Mouse (Mus musculus): Measurements from ENCODE around the gene Apol9a. TPM values are rescaled to one million over a fixed set of nuclear protein-coding genes. Genes with fewer than 3 reads are reported as not detected.
A peak's percentile ranks its signal among the peaks of the same experiment; 100 is the strongest.

Gene Apol9a
- polyA plus RNA-seq, 1 experiment from 2014 or later: not detected

DNA sequence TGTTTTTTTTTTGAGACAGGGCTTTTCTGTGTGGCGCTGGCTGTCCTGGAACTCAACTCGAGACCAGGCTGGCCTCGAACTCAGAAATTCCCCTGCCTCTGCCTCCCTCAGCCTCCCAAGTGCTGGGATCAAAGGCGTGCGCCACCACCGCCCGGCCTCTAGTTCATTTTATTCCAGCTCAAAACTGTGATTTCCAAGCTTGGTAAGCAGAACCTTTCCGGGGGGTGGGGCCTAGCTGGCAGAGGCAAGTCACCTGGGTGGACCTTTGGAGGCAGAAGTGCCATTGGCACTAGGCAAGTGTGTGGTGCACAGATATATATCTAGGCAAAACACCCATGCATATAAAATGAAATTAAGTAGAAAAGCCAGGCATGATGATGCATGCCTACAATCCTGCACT is 43.4 kb downstream of the Apol9a start:
- H3K27ac ChIP-seq (ENCODE audit: low read depth, low read length): no peak overlapping the region; the same call in 1 of the 2 replicates
- H3K9me3 ChIP-seq (ENCODE audit: control insufficient read depth, low read length): no peaks in the 10 kb centered on the region
- no peak overlapping the region for H3K4me2 ChIP-seq
- WGBS: 40% methylated on average over 8 of the region's 8 CpGs
- no peak overlapping the region for H3K4me3 ChIP-seq (ENCODE audit: low read depth, low read length)
- ATAC-seq (ENCODE audit: low FRiP score): no peak
- DNase-seq (ENCODE audit: low spot score, missing footprints): peak; percentile 87
- no peak overlapping the region for H3K9ac ChIP-seq (ENCODE audit: low read length)
- no peaks in the 10 kb centered on the region for H3K36me3 ChIP-seq (ENCODE audit: control insufficient read depth, insufficient read depth, low read length)
- H3K27me3 ChIP-seq (ENCODE audit: control insufficient read depth, insufficient read depth, low read length): no peaks in the 10 kb centered on the region
- peaks cover 19% of the 10 kb centered on the region for H3K4me1 ChIP-seq (ENCODE audit: control insufficient read depth, insufficient read depth, low read length)

DNA sequence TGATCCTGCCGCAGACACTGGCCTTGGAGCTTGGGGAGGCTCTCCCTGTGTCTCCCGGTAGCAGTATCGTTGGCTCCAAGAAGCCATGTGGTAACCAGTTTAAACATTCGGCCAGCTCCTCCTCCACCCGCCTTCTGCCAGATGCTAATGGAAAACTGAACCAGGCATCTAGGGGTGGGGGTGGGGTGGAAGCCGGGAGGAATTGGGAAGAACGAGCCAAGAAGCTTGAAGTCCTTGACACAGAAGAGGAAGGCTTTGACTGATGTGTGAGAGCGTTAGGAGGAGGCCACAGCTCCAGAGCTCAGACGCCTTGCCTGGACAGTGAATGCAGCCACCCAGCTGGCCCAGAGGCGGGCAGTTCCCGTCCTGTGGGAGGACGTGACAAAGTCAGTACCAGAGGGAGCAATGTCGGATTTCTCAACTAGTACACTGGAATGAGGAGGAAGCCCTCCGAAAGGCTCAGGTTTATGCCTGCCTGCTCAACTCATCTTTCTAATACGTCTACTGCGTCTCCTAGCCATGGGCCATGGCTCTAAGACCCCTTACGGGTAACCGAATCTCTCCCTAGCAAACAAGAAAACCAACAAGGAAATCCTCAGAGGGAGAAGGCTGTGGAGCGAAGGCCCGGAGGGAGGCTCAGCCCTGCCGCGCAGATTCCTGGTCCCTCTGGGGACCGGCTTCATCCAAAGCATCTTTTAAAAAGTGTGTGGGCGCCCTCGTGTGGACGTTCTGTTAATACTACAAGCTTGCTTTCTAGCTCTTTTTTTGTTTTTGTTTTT is 44.0 kb downstream of the Apol9a start:
- Histone ChIP-seq H3K4me3 (ENCODE audit: low read depth, low read length) (peak overlapping the region; percentile 27), H3K4me1 (ENCODE audit: control insufficient read depth, insufficient read depth, low read length) (peaks cover 19% of the 10 kb centered on the region), H3K4me2 (peak overlapping the region; percentile 50), H3K36me3 (ENCODE audit: control insufficient read depth, insufficient read depth, low read length) (no peaks in the 10 kb centered on the region), H3K27ac (ENCODE audit: low read depth, low read length) (peak overlapping the region; percentile 62), H3K9ac (ENCODE audit: low read length) (peak overlapping the region; percentile 60), H3K27me3 (ENCODE audit: control insufficient read depth, insufficient read depth, low read length) (no peaks in the 10 kb centered on the region), H3K9me3 (ENCODE audit: control insufficient read depth, low read length) (no peaks in the 10 kb centered on the region)
- under 1% methylated on average over 26 of the region's 26 CpGs for WGBS
- peak; percentile 98 for DNase-seq (ENCODE audit: low spot score, missing footprints)
- ATAC-seq (ENCODE audit: low FRiP score): peak; percentile 51

- WGBS: 62% methylated on average over 9 of the region's 9 CpGs
- H3K36me3 ChIP-seq (ENCODE audit: control insufficient read depth, insufficient read depth, low read length): no peaks in the 10 kb centered on the region
- no peaks in the 10 kb centered on the region for H3K27me3 ChIP-seq (ENCODE audit: control insufficient read depth, insufficient read depth, low read length)
- H3K4me1 ChIP-seq (ENCODE audit: control insufficient read depth, insufficient read depth, low read length): peaks cover 21% of the 10 kb centered on the region
- H3K4me3 ChIP-seq (ENCODE audit: low read depth, low read length): no peak overlapping the region
- no peak overlapping the region; the same call in 1 of the 2 replicates for H3K9ac ChIP-seq (ENCODE audit: low read length)
- no peak for ATAC-seq (ENCODE audit: low FRiP score)
- DNase-seq (ENCODE audit: low spot score, missing footprints): peak; percentile 81
- H3K4me2 ChIP-seq: no peak overlapping the region; the same call in 1 of the 2 replicates
- no peak overlapping the region for H3K27ac ChIP-seq (ENCODE audit: low read depth, low read length)
- no peaks in the 10 kb centered on the region for H3K9me3 ChIP-seq (ENCODE audit: control insufficient read depth, low read length)
These were observed 45.0 kb downstream of the Apol9a start for GRCm38 (mm10) chr15:77365700-77366570.

DNA sequence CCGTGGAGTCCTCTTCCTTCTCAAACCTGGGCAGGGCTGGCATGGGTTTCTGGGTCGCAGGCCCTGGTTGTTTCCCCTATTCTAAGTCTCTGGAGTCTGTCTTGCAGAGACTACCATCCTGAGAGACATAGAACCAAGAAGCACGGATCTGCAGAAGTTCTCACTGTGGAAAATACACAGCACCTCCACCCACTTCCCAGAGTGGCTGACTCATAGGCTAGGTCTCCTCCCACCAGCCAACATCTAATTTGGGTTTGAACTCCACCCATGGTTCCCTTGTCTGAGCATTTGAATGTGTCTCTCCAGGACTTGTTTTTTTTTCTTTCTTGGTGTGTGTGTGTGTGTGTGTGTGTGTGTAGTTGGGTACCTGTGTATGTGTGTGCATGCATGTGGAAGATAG is 46.9 kb downstream of the Apol9a start:
- ATAC-seq (ENCODE audit: low FRiP score): no peak

GRCm38 (mm10) chr15:77363578-77363977 is 47.4 kb downstream of the Apol9a start:
- peak overlapping the region; percentile 76 for H3K27ac ChIP-seq (ENCODE audit: low read depth, low read length)
- peaks cover 27% of the 10 kb centered on the region for H3K4me1 ChIP-seq (ENCODE audit: control insufficient read depth, insufficient read depth, low read length)
- WGBS: 35% methylated on average over 6 of the region's 6 CpGs
- no peak overlapping the region; the same call in 1 of the 2 replicates for H3K4me2 ChIP-seq
- peak; percentile 83 for DNase-seq (ENCODE audit: low spot score, missing footprints)
- H3K9me3 ChIP-seq (ENCODE audit: control insufficient read depth, low read length): no peaks in the 10 kb centered on the region
- H3K36me3 ChIP-seq (ENCODE audit: control insufficient read depth, insufficient read depth, low read length): no peaks in the 10 kb centered on the region
- no peaks in the 10 kb centered on the region for H3K27me3 ChIP-seq (ENCODE audit: control insufficient read depth, insufficient read depth, low read length)
- H3K4me3 ChIP-seq (ENCODE audit: low read depth, low read length): no peak overlapping the region
- peak; percentile 43; the same call in 1 of the 2 replicates for ATAC-seq (ENCODE audit: low FRiP score)
- H3K9ac ChIP-seq (ENCODE audit: low read length): peak overlapping the region; percentile 28; the same call in 1 of the 2 replicates

More for the DNA sequence above, 46.9 kb downstream of the Apol9a start:
- 77% methylated on average over 3 of the region's 3 CpGs for WGBS
- no peak overlapping the region for H3K4me2 ChIP-seq
- H3K9ac ChIP-seq (ENCODE audit: low read length): peak overlapping the region; percentile 28; the same call in 1 of the 2 replicates
- no peaks in the 10 kb centered on the region for H3K27me3 ChIP-seq (ENCODE audit: control insufficient read depth, insufficient read depth, low read length)
- no peak overlapping the region for H3K4me3 ChIP-seq (ENCODE audit: low read depth, low read length)
- peaks cover 24% of the 10 kb centered on the region for H3K4me1 ChIP-seq (ENCODE audit: control insufficient read depth, insufficient read depth, low read length)
- H3K36me3 ChIP-seq (ENCODE audit: control insufficient read depth, insufficient read depth, low read length): no peaks in the 10 kb centered on the region
- H3K27ac ChIP-seq (ENCODE audit: low read depth, low read length): peak overlapping the region; percentile 76
- peak; percentile 82 for DNase-seq (ENCODE audit: low spot score, missing footprints)
- H3K9me3 ChIP-seq (ENCODE audit: control insufficient read depth, low read length): no peaks in the 10 kb centered on the region

DNA sequence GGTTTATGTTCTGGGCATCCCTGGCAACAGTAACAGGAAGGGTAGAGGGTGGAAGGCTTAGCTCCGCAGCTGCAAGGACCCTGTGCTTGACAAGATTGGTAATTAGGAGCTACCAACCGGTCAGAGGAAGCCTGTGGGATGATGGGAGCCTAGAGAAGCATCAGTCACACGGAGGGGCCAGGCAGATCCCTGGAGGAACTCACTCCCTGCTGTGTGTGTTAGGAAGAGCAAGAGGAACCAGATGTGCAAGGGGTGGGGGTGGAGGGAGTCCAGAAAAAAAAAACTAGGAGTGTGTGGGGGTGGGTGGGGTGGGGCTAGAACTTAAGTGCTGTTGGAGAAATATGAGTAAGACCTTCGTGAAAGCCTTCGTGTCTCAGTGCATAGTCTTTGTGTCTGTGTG is 48.0 kb downstream of the Apol9a start:
- no peak for ATAC-seq (ENCODE audit: low FRiP score)
- no peaks in the 10 kb centered on the region for H3K27me3 ChIP-seq (ENCODE audit: control insufficient read depth, insufficient read depth, low read length)
- H3K9me3 ChIP-seq (ENCODE audit: control insufficient read depth, low read length): no peaks in the 10 kb centered on the region
- H3K9ac ChIP-seq (ENCODE audit: low read length): no peak overlapping the region
- DNase-seq (ENCODE audit: low spot score, missing footprints): peak; percentile 81
- WGBS: 23% methylated on average over 5 of the region's 5 CpGs
- peaks cover 27% of the 10 kb centered on the region for H3K4me1 ChIP-seq (ENCODE audit: control insufficient read depth, insufficient read depth, low read length)
- H3K27ac ChIP-seq (ENCODE audit: low read depth, low read length): no peak overlapping the region
- H3K4me3 ChIP-seq (ENCODE audit: low read depth, low read length): no peak overlapping the region
- H3K4me2 ChIP-seq: no peak overlapping the region
- H3K36me3 ChIP-seq (ENCODE audit: control insufficient read depth, insufficient read depth, low read length): no peaks in the 10 kb centered on the region

DNA sequence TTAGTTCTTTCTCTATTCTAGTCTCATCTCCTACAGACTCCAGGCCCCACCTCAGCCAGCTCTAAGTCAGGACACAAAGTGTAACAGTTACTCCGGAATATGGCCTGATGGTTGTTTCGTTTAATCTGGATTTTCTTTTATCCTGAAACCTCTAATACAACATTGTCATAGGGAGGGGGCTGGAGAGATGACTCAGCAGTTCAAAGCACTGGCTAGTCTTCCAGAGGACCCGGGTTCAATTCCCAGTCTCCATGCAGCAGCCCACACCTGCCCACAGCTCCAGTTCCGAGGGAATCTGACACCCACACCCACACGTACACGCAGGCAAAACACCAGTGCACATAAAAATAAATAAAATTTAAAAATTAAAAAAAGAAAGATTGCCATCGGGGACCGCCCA is 51.0 kb downstream of the Apol9a start:
- H3K27me3 ChIP-seq (ENCODE audit: control insufficient read depth, insufficient read depth, low read length): no peaks in the 10 kb centered on the region
- no peak for ATAC-seq (ENCODE audit: low FRiP score)
- no peak overlapping the region for H3K4me3 ChIP-seq (ENCODE audit: low read depth, low read length)
- H3K9ac ChIP-seq (ENCODE audit: low read length): no peak overlapping the region
- WGBS: 88% methylated on average over 8 of the region's 8 CpGs
- H3K4me1 ChIP-seq (ENCODE audit: control insufficient read depth, insufficient read depth, low read length): peaks cover 36% of the 10 kb centered on the region
- H3K27ac ChIP-seq (ENCODE audit: low read depth, low read length): no peak overlapping the region
- H3K4me2 ChIP-seq: no peak overlapping the region
- H3K9me3 ChIP-seq (ENCODE audit: control insufficient read depth, low read length): no peaks in the 10 kb centered on the region
- peak; percentile 82 for DNase-seq (ENCODE audit: low spot score, missing footprints)
- H3K36me3 ChIP-seq (ENCODE audit: control insufficient read depth, insufficient read depth, low read length): no peaks in the 10 kb centered on the region

- Histone ChIP-seq H3K4me1 (ENCODE audit: control insufficient read depth, insufficient read depth, low read length) (peaks cover 40% of the 10 kb centered on the region), H3K36me3 (ENCODE audit: control insufficient read depth, insufficient read depth, low read length) (no peaks in the 10 kb centered on the region), H3K4me3 (ENCODE audit: low read depth, low read length) (no peak overlapping the region), H3K9me3 (ENCODE audit: control insufficient read depth, low read length) (no peaks in the 10 kb centered on the region), H3K27me3 (ENCODE audit: control insufficient read depth, insufficient read depth, low read length) (no peaks in the 10 kb centered on the region), H3K4me2 (no peak overlapping the region), H3K27ac (ENCODE audit: low read depth, low read length) (no peak overlapping the region), H3K9ac (ENCODE audit: low read length) (peak overlapping the region; percentile 79)
- no peak for ATAC-seq (ENCODE audit: low FRiP score)
- DNase-seq (ENCODE audit: low spot score, missing footprints): no peak
- 67% methylated on average over 9 of the region's 9 CpGs for WGBS
These were observed 51.4 kb downstream of the Apol9a start for GRCm38 (mm10) chr15:77359486-77359885.

DNA sequence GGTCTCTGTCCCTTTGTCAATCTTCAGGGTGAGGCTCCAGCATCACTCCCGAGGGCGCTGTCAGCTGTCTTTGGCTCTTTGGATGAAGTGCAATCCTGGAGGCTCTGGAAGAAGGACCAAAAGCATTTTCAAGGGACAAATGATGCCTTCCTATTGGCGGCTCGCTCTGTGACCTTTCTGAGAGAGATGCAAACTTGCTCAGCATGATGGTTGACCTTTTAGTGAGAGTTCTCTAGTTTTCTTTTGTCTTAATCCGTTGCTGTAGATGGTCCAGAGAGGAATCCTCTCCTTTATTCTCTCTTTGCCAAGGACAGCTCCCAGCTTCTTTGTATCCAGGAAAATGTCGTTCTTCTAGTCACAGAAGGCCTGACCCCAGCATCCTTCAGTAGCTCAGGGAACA is 51.9 kb downstream of the Apol9a start:
- Histone ChIP-seq H3K4me1 (ENCODE audit: control insufficient read depth, insufficient read depth, low read length) (peaks cover 41% of the 10 kb centered on the region), H3K9ac (ENCODE audit: low read length) (peak overlapping the region; percentile 79), H3K36me3 (ENCODE audit: control insufficient read depth, insufficient read depth, low read length) (no peaks in the 10 kb centered on the region), H3K27me3 (ENCODE audit: control insufficient read depth, insufficient read depth, low read length) (no peaks in the 10 kb centered on the region), H3K4me2 (peak overlapping the region; percentile 53), H3K4me3 (ENCODE audit: low read depth, low read length) (peak overlapping the region; percentile 26), H3K27ac (ENCODE audit: low read depth, low read length) (peak overlapping the region; percentile 10; the same call in 1 of the 2 replicates), H3K9me3 (ENCODE audit: control insufficient read depth, low read length) (no peaks in the 10 kb centered on the region)
- WGBS: 7% methylated on average over 6 of the region's 6 CpGs
- peak; percentile 31 for ATAC-seq (ENCODE audit: low FRiP score)
- no peak for DNase-seq (ENCODE audit: low spot score, missing footprints)
